Mouse (Mus musculus) c-Kit-positive CD71-positive TER-119-positive erythroid progenitor cells, embryonic 14.5 days (primary cell): ENCODE results near the gene Cox5b.
A peak's percentile ranks its signal among the peaks of the same experiment; 100 is the strongest.
"Not testable (repeated sequence)": the region's sequence is repeated elsewhere in the genome, so short reads cannot be mapped to it uniquely, and the experiment has no call there.

Source experiments
- DNase-seq: peaks from one replicate; pipeline ENCODE4 v3.0.0-alpha.2; 2013; ENCODE audit warnings: low spot score

Cox5b gene

GRCm38 (mm10) chr1:36691271-36692155 is at the start of gene Cox5b:
TSS of gene Cox5b (plus strand) at chr1:36691449.
- DNase-seq = peak; percentile 99

GRCm38 (mm10) chr1:36643957-36644614 is 47.2 kb upstream of the Cox5b start:
- no peak for DNase-seq

- DNase-seq = no peak
Observed at GRCm38 (mm10) chr1:36644615-36645007, 46.6 kb upstream of the Cox5b start.

GRCm38 (mm10) chr1:36646285-36646684 is 45.0 kb upstream of the Cox5b start:
- DNase-seq = no peak

- DNase-seq = no peak
Observed at GRCm38 (mm10) chr1:36647631-36648030, 43.6 kb upstream of the Cox5b start.

- no peak for DNase-seq
Observed at GRCm38 (mm10) chr1:36655039-36655438, 36.2 kb upstream of the Cox5b start.

GRCm38 (mm10) chr1:36656233-36656632 is 35.0 kb upstream of the Cox5b start:
- DNase-seq = no peak

GRCm38 (mm10) chr1:36657658-36658415 is 33.4 kb upstream of the Cox5b start:
- peak; percentile 17 for DNase-seq

- no peak for DNase-seq
Observed at GRCm38 (mm10) chr1:36658621-36659399, 32.4 kb upstream of the Cox5b start.

- DNase-seq = no peak
Observed at GRCm38 (mm10) chr1:36664457-36664856, 26.8 kb upstream of the Cox5b start.

GRCm38 (mm10) chr1:36665165-36665723 is 26.0 kb upstream of the Cox5b start:
- no peak for DNase-seq

GRCm38 (mm10) chr1:36665934-36666333 is 25.3 kb upstream of the Cox5b start:
- no peak for DNase-seq

GRCm38 (mm10) chr1:36668007-36668406 is 23.2 kb upstream of the Cox5b start:
- not testable (repeated sequence) for DNase-seq

GRCm38 (mm10) chr1:36670256-36670655 is 21.0 kb upstream of the Cox5b start:
- peak; percentile 64 for DNase-seq

GRCm38 (mm10) chr1:36671260-36671659 is 20.0 kb upstream of the Cox5b start:
- DNase-seq = no peak

GRCm38 (mm10) chr1:36672648-36673350 is 18.4 kb upstream of the Cox5b start:
- no peak for DNase-seq

GRCm38 (mm10) chr1:36674936-36675335 is 16.3 kb upstream of the Cox5b start:
- no peak for DNase-seq

GRCm38 (mm10) chr1:36680893-36681292 is 10.4 kb upstream of the Cox5b start:
- DNase-seq = no peak

- DNase-seq = no peak
Observed at GRCm38 (mm10) chr1:36682620-36683355, 8.5 kb upstream of the Cox5b start, which contains the start of gene Fam178b. TSS of gene Fam178b (minus strand) at chr1:36683183.
